Mouse (Mus musculus): Measurements from ENCODE around the gene Fam114a1.

DNA sequence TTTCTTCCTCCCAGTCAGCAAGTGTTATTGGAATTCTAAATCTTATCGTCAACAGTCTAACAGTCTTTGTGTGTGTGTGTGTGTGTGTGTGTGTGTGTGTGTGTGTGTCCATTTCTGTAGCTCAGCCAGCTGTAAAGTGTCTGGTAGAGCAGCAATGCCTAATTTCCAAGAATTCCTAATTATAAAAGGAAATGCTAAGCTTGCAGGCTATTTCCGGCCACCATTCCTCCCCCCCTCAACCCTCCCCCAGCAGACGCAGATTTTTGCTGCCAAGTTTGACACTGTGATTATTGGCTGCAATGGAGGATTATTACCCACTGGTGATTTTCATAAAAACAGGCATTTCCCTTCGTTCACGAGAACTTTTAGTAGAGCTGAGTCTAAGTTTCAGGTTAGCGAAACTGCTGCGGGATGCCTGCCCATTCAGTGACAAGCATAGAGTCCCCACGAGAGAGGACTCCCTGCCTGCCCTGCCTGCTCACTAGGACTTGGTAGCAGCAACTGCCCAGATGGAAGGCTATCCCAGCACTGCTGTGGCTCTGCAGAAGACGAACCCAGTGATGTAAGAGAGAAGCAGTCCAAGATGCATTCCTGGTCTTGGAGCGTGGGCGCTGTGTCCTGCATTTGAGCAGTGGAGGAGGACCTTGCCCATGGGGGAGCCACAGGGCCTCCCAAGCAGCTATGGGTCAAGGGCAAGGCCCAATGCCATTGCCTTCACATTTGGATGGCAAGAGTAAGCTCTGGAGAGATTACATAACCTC, 69.1 kb downstream of the Fam114a1 start:
- no peak for TF ChIP-seq CTCF (IDR thresholded peaks at IDR 0.05; ENCODE audit: extremely low read depth, insufficient read depth, insufficient read length, insufficient replicate concordance)
- TF ChIP-seq POLR2A (IDR thresholded peaks at IDR 0.05; ENCODE audit: low read depth, low read length) = no peak

Measured in spleen, adult 2 months (tissue).